Comparison of ENCODE assay signal across 8 mouse cellular contexts in genomic region chr1:180365983-180366811, GRCm38 (mm10). TPM values are rescaled to one million over a fixed set of nuclear protein-coding genes. Genes with fewer than 3 reads are reported as not detected.
DNase-seq lines count a peak whose midpoint lies in the region; ATAC-seq and TF ChIP-seq lines count a peak whose summit lies in the region.

No protein-coding gene starts in this region.

- no peak for ATAC-seq in embryonic facial prominence, embryonic 12.5 days (ENCODE audit: insufficient number of reproducible peaks, insufficient read depth, low FRiP score, low TSS enrichment)
- no peak for ATAC-seq in liver, embryonic 15.5 days (ENCODE audit: insufficient read depth)
- ATAC-seq in stomach, embryonic 16.5 days (ENCODE audit: insufficient read depth, low FRiP score) = no peak

- H3K9ac ChIP-seq in embryonic facial prominence, embryonic 12.5 days = no peak overlapping the region
- no peak overlapping the region for H3K9ac ChIP-seq in liver, embryonic 15.5 days
- H3K9ac ChIP-seq in stomach, embryonic 16.5 days (ENCODE audit: low read length) = no peak overlapping the region

- peaks cover 19% of the 10 kb centered on the region for H3K4me1 ChIP-seq in embryonic facial prominence, embryonic 12.5 days
- H3K4me1 ChIP-seq in embryonic facial prominence, embryonic 10.5 days = peaks cover 58% of the 10 kb centered on the region
- peaks cover 6% of the 10 kb centered on the region; the same call in 1 of the 2 replicates for H3K4me1 ChIP-seq in embryonic fibroblast, embryonic 13.5 days (ENCODE audit: control insufficient read depth, insufficient read depth, low read length)
- H3K4me1 ChIP-seq in liver, embryonic 15.5 days (replicated peaks) = peaks cover 46% of the 10 kb centered on the region
- H3K4me1 ChIP-seq in stomach, embryonic 16.5 days (ENCODE audit: control insufficient read depth, insufficient read depth, low read length) = peaks cover 27% of the 10 kb centered on the region

- no peak for TF ChIP-seq CTCF in embryonic fibroblast, embryonic 13.5 days (IDR thresholded peaks at IDR 0.05; ENCODE audit: borderline replicate concordance, insufficient read depth, low read length)

- H3K4me2 ChIP-seq in embryonic facial prominence, embryonic 12.5 days (replicated peaks) = 0 out of 2 replicates have a peak overlapping the region, but pooled peaks have one; percentile 56
- H3K4me2 ChIP-seq in liver, embryonic 15.5 days = peak overlapping the region; percentile 72; the same call in 1 of the 2 replicates
- peak overlapping the region; percentile 81; the same call in 1 of the 2 replicates for H3K4me2 ChIP-seq in stomach, embryonic 16.5 days (ENCODE audit: low read depth, low read length)

- no peak for TF ChIP-seq POLR2A in embryonic fibroblast, embryonic 13.5 days (IDR thresholded peaks at IDR 0.05; ENCODE audit: low read depth, low read length)

- H3K27ac ChIP-seq in embryonic facial prominence, embryonic 12.5 days = no peak overlapping the region
- H3K27ac ChIP-seq in embryonic facial prominence, embryonic 10.5 days (replicated peaks) = no peak overlapping the region
- H3K27ac ChIP-seq in embryonic fibroblast, embryonic 13.5 days (ENCODE audit: insufficient read depth, low read length) = peak overlapping the region; percentile 74
- no peak overlapping the region for H3K27ac ChIP-seq in liver, embryonic 15.5 days (replicated peaks)
- H3K27ac ChIP-seq in stomach, embryonic 16.5 days (ENCODE audit: low read length) = peak overlapping the region; percentile 16

- no peak overlapping the region for H3K4me3 ChIP-seq in embryonic facial prominence, embryonic 12.5 days
- no peak overlapping the region for H3K4me3 ChIP-seq in embryonic facial prominence, embryonic 10.5 days
- no peak overlapping the region for H3K4me3 ChIP-seq in embryonic fibroblast, embryonic 13.5 days (ENCODE audit: insufficient read depth, low read length)
- no peak overlapping the region for H3K4me3 ChIP-seq in liver, embryonic 15.5 days (replicated peaks)
- H3K4me3 ChIP-seq in stomach, embryonic 16.5 days (replicated peaks; ENCODE audit: low read length) = no peak overlapping the region; the same call in 1 of the 2 replicates

- H3K9me3 ChIP-seq in embryonic facial prominence, embryonic 12.5 days = no peaks in the 10 kb centered on the region
- no peaks in the 10 kb centered on the region for H3K9me3 ChIP-seq in embryonic facial prominence, embryonic 10.5 days
- no peaks in the 10 kb centered on the region for H3K9me3 ChIP-seq in liver, embryonic 15.5 days (replicated peaks)
- no peaks in the 10 kb centered on the region for H3K9me3 ChIP-seq in stomach, embryonic 16.5 days (replicated peaks; ENCODE audit: control insufficient read depth, low read length)

- H3K36me3 ChIP-seq in embryonic facial prominence, embryonic 12.5 days = no peaks in the 10 kb centered on the region
- no peaks in the 10 kb centered on the region for H3K36me3 ChIP-seq in embryonic facial prominence, embryonic 10.5 days (replicated peaks)
- H3K36me3 ChIP-seq in liver, embryonic 15.5 days (replicated peaks) = no peaks in the 10 kb centered on the region
- no peaks in the 10 kb centered on the region for H3K36me3 ChIP-seq in stomach, embryonic 16.5 days (ENCODE audit: control insufficient read depth, insufficient read depth, low read length)

- 78% methylated on average over 18 of the region's 18 CpGs for WGBS in embryonic facial prominence, embryonic 12.5 days
- 80% methylated on average over 18 of the region's 18 CpGs for WGBS in embryonic facial prominence, embryonic 10.5 days
- WGBS in liver, embryonic 15.5 days (ENCODE audit: insufficient replicate concordance) = 50% methylated on average over 18 of the region's 18 CpGs
- 58% methylated on average over 18 of the region's 18 CpGs for WGBS in stomach, embryonic 16.5 days

- no peaks in the 10 kb centered on the region for H3K27me3 ChIP-seq in embryonic facial prominence, embryonic 12.5 days
- no peaks in the 10 kb centered on the region for H3K27me3 ChIP-seq in embryonic facial prominence, embryonic 10.5 days (replicated peaks; ENCODE audit: low read depth, poor library complexity, severe bottlenecking)
- H3K27me3 ChIP-seq in liver, embryonic 15.5 days = 0 out of 2 replicates have a peak, but pooled peaks cover 8% of the 10 kb centered on the region
- no peaks in the 10 kb centered on the region for H3K27me3 ChIP-seq in stomach, embryonic 16.5 days (ENCODE audit: control insufficient read depth, insufficient read depth, low read length)

- no peak for DNase-seq in embryonic facial prominence, embryonic 10.5 days (ENCODE audit: low spot score)
- DNase-seq in 3T3-L1 (ENCODE audit: low read depth, low spot score) = peak; percentile 7
- DNase-seq in testis, postnatal 10 days (ENCODE audit: low spot score) = no peak
- DNase-seq in right cerebral cortex, postnatal 14 days = no peak

RNA-seq across cellular contexts. Expression of gene Itpkb, which starts 35.9 kb away (rescaled TPM):
- 12.8 and 13.3 TPM in 2 replicates for polyA plus RNA-seq in embryonic facial prominence, embryonic 12.5 days (2016; fragmentation: Nextera tagmentation; extraction: Ambion mirVana)
- 4.9 and 6.2 TPM in 2 replicates for polyA plus RNA-seq in embryonic facial prominence, embryonic 10.5 days (2016; fragmentation: Nextera tagmentation; extraction: Ambion mirVana)
- polyA plus RNA-seq in embryonic fibroblast, embryonic 13.5 days (2011; ENCODE audit: insufficient read length, low read depth, missing spikeins) = 9.7 and 12.5 TPM in 2 replicates
- 1.3 and 1.6 TPM in 2 replicates for polyA plus RNA-seq in liver, embryonic 15.5 days (2015; fragmentation: Nextera tagmentation; extraction: Ambion mirVana)
- 6.0 and 7.2 TPM in 2 replicates for polyA plus RNA-seq in stomach, embryonic 16.5 days (2015; fragmentation: Nextera tagmentation; extraction: Ambion mirVana)

Comparison
In these comparisons a context has a peak if more than half of its experiments do, and no peak if none do; other contexts are left out.
1. H3K27ac ChIP-seq: peak in embryonic fibroblast, embryonic 13.5 days (single experiment) and stomach, embryonic 16.5 days (single experiment); none in embryonic facial prominence, embryonic 12.5 days (single experiment), embryonic facial prominence, embryonic 10.5 days (single experiment) and liver, embryonic 15.5 days (single experiment).
2. Peak in every context shown above with its lines, with median percentiles within 50 percentile points of each other: H3K4me2 ChIP-seq.